Mouse (Mus musculus): Measurements from ENCODE around the gene Ppbp.

Ppbp gene

DNA sequence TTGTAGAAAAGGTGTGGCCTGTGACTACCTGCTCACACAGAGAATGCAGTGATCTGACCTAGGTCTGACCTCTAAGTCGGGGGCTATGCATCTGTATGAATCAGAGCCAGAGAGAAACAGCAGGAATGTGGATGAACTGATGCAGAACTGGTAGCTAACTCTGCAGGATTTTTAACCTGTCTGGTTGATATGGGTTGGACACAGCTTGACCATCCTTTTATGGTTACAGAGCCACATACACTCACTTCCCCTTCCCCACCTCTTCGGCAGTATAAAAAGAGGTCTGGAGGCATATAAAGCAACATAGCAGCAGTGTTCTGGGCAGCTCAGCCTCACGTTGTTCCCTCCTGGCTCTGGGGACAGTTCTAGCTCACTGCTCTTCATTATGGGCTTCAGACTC lies at the start of gene Ppbp:
Ppbp (plus strand) TSS at position 301 of the 400 bp plus-strand sequence.
- DNase-seq (ENCODE audit: low spot score in 2 of 2): no peak

DNA sequence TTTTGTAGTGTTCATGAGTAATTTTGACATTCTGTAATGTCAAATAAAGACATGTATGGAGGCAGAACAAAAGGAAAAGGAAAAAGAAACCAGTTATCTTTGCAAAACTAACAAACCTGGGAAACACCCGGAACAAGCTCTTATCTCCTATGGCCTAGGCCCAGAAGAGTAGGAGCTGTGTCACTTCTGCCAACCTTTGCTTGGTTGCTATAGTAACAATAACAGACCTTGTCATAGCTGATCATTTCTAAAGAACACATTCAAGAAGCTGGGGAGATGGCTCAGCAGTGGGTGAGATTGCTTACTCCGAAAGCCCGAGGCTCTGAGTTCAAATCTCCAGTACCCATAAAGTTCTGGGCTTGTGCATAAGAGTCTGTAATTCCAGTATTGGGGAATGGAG lies 45.7 kb upstream of the Ppbp start:
- no peak for DNase-seq (ENCODE audit: low spot score in 2 of 2)

DNA sequence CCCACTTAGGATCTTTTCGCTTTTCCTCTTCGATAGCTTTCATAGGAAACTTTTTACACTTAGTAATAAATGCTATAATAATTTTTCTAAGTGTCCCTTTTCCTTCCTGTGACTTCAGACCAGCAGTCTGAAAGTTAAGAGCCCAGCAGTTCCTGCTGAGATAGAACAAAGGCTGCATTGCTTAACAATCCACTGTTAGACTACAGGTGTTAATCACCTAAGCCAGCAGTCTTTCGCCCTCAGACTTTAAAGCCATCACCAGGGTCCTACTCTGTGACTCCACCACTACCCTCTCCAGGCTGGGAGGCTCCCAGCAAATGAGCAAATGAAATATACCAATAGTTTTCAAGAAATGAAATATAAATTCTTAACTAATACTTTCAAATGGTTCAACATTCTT lies 40.1 kb upstream of the Ppbp start:
- DNase-seq (ENCODE audit: low spot score in 2 of 2): no peak

DNA sequence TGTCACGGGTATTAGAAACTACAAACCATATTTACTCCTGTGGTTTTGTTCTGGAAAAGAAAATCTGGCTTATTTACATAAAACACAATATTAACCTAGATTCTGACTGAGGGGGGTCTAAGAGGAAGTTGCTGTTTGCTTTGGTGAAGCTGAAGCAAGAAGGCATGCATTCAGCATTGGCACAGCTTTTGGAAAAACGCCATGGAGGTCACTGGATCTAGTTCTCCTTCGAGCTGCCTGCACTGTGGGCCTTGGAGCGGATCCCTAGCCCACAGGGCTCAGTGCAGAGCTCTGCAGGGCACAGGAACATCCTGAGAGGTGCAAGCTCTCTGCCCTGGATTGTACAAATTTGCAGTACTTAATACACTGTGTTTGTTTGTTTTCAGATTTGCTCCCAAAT lies 36.8 kb upstream of the Ppbp start:
- DNase-seq (ENCODE audit: low spot score in 2 of 2): no peak

DNA sequence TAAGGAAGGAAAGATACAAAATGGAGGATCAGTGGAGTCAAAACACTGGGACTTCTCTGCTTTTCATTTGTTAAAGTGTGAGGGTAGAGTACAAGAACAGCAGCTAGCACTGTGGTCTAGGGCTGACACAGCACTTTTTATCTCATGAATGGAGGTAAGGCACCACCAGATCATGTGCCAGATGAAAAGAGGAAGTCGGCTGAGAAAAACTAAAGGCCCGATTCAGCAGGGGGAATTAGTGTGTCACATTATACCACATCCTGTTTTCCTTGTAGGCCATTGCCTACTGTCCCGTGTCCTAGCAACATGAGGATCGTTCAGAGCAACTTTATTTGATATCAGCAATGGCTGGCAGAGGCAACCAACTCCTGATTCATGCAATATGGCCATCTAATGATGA lies 26.3 kb upstream of the Ppbp start:
- DNase-seq (ENCODE audit: low spot score in 2 of 2): no peak

DNA sequence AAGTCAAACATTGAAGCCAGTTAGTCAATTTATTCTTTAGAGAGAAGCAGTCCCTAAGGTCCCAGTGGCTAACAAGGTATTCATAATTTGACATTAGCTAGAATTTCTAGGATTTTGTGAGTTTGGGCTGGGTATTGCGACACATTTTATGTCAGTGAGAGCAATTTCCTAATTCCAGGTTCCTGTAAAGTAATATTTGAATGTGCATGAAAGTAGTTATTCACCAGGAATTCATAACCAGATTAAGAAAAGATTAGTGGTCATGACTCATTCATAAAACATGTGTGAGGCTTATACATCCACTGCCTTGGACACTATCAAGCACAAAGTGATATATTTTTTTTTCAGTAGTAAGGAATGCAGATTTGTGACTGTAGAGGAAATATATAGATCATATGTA lies 14.4 kb upstream of the Ppbp start:
- no peak for DNase-seq (ENCODE audit: low spot score in 2 of 2)

DNA sequence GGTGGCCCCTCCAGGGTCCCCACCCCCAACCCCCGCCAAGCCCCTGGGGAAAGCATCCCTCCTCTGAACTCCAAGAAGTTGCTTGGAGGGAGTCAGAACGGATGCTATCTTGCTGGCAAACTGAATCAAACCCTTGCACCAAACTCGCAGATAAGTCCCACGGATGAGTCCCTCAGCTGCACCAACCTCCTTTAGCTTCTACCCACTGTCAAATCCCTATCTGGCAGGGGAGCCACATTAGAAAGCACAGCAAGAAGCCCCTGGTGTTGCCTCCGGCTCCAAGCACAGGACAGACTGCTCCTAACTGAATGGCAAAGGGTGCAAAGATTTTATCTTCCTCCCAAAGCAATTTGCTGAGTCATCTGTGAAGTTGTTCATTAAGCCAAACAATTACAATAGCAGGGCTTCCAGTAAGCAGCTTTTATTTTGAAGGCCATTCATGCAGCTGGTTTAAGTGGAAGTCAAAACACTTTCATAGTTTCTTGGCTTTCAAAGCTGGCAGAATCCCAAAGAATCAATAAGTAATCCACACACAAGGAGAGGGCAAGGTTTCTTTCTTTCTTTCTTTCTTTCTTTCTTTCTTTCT lies 10.2 kb upstream of the Ppbp start:
- DNase-seq (ENCODE audit: low spot score in 2 of 2): no peak

DNA sequence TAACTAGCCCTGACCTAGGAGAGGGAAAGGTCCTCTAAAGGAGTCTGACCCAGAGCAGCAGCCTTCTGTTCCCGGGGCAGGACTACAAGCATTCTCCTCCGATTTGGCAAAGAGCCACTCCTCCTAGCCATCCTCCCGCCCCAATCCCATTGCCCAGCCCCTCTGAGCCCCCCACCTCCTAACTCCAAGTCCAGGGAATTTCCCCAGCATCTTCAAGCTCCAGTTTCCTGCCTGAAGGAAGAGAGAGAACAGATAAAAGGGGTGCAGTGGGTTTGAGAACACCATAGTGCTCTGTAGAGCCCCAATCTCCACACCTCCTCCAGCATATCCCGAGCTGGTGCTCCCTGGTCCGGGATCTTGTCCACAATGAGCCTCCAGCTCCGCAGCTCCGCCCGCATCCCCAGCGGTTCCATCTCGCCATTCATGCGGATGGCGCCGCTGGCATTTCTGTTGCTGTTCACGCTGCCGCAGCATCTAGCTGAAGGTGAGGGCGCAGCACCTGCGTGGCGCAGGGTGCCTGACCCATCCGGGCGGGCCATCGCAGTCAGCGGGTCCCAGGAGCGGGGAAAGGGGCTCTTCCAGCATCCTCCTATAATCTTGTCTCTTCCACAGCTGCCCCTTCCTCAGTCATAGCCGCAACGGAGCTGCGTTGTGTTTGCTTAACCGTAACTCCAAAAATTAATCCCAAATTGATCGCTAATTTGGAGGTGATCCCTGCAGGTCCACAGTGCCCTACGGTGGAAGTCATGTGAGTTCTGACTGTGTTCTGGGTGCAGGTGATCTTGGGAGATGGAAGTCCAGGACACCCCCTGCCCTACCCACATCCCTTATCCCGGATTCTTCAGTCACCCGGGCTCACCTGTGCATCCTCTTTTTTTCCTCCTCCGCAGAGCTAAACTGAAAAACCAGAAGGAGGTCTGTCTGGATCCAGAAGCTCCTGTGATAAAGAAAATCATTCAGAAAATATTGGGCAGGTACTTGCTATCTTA lies 8.9 kb upstream of the Ppbp start, which contains the start of gene Cxcl5:
Cxcl5 (plus strand) TSS at position 284 of the 989 bp plus-strand sequence.
- peak in 1 of 2 experiments; percentile 11 for DNase-seq (ENCODE audit: low spot score in 2 of 2)

DNA sequence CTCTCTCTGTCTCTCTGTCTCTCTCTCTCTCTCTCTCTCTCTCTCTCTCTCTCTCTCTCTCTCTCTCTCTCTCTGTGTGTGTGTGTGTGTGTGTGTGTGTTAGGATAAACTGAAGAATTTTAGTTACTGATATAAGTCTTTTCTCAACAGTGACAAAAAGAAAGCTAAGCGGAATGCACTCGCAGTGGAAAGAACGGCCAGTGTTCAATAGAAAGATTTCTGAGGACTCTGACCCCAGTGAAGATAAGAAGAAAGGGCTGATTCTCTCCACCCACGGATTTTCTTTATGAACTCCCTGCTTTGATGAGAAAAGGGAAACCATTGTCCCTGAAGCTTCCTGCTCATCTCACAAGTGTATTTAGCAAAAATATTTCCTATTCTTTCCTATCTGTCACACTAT lies 8.0 kb upstream of the Ppbp start:
- no peak for DNase-seq (ENCODE audit: low spot score in 2 of 2)

DNA sequence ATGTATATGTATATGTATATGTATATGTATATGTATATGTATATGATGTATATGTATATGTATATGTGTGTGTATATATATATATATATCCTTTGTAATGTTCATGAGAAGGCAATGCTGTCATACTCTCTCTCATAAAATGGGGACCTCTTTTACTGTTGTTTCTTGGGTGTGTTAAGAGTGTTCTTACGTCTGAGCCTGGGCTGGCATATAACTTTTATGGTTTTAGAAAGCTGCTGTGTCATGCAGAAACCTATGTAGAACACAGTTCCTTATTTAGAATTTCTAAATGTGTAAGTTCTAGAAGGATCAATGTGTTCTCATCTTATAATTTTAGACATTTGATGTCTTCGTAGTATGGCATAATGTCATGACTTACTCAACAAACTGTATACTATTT lies 7.5 kb upstream of the Ppbp start:
- no peak for DNase-seq (ENCODE audit: low spot score in 2 of 2)

DNA sequence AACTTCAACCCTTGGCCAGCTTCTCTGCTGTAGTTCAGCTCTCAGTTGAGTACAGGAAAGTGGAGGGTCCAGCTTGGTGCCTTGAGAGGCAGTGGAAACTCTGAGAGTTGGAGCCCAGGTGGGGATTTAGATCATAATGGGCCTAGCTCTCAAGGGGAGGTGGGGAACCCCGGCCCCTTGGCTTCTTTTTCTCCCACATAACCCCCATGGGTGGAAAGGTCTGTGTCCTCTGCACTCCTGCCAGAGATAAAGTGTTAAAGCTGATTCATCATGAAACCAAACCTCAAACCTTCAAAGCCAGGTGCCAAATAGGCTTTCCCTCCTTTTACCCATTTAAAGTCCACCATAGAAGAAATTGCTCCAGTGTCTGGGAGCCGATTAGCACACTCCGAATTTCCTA lies 6.5 kb upstream of the Ppbp start:
- no peak for DNase-seq (ENCODE audit: low spot score in 2 of 2)

DNA sequence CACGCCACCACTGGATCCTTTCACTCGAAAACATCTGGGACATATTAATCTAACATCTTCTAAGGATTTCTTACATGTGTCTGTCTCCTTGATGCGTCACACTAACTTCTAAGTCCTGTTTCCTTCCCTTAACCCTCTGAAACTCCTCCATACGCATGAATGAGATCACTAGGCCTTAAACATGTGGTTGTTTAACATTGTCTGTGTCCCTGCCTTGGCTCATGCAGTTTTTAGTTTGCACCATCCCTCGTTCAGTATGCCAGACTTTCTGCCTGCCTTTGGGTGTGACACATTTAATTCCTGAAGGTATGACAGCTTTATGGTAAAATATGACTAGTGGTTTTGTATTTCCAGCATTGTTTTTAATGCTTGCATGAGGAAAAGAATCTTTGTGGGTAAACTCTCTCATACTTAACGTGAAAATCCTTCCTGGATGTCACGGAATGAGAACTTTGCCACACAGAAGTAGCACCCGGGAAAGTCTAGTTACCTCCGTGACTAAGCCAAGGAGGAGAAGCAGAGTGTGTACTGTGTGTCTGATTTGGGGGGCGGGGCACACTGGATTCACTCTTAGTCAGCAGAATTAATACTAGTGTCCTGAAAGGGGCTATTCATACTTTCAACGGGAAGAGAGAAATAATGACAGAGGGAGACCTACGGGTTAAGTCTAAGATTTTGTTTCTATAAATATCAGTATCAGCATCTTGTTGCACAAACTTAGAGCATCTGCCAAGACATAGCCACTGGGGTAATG lies 4.2 kb upstream of the Ppbp start:
- DNase-seq (ENCODE audit: low spot score in 2 of 2): no peak

DNA sequence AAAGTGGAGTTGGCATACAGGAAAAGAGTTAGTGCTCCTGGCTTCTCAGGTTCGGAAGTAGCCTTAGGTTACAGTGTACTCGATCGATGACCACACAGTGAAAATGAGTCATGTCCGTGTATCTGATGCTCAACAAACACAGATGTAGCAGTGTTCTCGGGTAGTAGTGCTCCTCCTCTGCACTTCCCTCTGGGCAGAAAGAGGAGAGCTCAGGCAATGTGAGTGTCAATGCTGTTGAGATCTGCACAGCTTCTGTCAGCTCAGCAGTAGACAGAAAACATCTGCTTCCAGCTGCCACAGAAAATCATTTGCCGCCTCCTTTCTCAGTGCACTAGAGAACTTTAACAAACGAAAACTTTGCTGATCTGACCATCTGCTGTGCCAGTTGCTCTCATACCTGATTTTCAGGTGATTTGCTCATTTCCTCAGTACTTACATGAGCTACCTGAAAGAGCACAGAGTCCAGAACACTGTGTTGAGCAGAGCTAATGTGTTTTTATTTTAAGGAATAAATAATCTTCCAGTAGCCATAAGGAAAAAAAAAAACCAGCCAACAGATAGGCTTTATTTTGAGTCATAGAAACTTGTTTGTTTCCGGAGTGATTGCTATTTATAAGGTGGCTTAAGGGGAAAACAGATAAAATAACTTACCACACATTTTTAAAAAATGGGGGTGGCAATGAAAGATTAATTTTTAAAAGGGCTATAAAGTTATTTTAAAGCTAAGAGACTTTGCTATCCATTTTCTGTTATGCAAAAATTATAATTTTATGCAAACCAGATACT lies 2.3 kb upstream of the Ppbp start:
- DNase-seq (ENCODE audit: low spot score in 2 of 2): no peak

DNA sequence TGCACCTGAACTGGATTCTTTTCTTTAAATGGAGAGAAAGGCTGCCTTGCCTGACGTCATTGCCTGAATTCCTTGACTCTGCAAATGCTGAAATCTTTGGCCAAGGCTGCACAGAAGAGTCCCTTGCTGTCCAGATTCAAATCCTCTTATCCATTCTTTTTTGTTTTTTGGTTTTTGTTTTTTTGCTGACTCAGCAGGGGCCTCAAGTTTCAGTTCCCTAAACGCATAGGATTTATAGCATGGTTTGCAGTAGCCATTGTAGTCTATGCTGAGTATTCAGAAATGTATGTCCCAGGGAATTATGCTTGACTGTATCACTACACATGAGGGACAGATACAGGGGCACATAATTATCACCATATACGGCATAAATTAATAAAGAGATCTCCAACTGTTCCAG lies 3.1 kb downstream of the Ppbp start:
- DNase-seq (ENCODE audit: low spot score in 2 of 2): no peak

DNA sequence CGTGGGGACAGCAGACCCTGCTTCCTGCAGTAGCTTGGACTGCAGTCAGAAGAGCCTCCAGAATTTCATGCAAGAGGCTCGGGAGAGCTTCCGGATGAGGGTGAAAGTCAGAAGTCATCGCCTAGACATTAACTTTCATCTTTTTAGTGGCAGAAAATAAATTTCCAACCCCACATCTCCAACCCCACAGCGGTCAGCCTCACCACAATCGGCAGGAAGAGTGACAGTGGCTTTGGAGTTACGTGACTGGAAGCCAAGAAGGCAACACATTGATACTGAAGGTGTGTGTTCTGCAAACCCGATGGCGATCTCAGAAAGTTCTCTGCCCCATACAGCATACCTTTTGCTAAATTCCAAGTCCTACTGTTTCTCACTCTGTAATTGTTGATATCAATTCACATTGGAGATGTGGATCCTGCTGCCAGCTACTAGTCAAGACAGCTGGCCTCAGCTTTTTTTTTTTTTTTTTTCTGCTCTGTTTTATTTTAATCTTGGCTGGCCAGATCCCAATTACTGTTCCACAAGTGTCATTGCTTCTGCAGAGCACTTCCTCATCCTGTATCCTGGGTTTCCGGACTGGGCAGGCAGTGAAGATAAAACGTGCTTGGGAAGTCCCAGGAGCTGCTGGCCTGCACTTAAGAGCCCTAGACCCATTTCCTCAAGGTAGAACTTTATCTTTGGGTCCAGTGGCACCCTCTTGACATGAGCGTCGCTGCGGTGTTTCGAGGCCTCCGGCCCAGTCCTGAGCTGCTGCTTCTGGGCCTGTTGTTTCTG lies 3.7 kb downstream of the Ppbp start, which contains the start of gene Pf4:
Pf4 (plus strand) TSS at position 556 of the 774 bp plus-strand sequence.
- DNase-seq (ENCODE audit: low spot score in 2 of 2): no peak

DNA sequence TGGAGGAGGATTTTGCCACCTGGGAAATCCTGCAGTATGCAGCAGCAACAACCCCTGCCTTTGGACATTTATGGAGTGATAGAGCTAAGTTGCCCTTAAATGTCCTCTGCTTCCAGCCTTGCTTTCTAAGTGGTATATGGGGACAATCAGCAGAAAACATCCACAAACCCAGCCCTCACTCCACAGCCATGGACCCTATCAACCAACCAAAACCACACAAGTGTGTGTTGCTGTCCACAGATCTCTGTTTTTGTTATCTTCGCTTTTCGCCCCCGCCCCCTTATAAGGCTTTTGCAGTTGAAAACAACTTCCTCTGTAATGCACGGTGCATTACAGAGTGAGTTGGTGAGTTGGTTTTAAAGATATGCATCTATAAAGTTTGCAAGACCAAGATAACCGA lies 7.2 kb downstream of the Ppbp start:
- DNase-seq (ENCODE audit: low spot score in 2 of 2): no peak

DNA sequence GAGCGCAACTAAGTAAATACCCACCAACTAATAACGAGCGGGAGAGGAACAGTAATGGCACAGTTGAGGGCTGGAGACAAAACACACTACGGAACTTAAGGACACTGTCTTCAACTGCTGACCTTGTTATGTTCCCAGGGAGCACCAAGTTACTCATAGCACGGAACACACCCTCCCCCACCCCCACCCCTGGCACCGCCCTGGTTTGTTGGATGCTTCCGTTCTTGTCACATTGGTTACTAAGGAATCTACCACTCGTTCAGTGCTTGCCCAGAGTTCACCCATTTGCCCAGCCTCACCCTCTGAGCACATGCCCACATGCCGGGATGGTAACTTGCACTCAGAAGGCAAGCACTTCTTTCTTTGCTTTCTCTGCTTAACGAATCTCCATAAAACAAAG lies 9.3 kb downstream of the Ppbp start:
- DNase-seq (ENCODE audit: low spot score in 2 of 2): no peak

DNA sequence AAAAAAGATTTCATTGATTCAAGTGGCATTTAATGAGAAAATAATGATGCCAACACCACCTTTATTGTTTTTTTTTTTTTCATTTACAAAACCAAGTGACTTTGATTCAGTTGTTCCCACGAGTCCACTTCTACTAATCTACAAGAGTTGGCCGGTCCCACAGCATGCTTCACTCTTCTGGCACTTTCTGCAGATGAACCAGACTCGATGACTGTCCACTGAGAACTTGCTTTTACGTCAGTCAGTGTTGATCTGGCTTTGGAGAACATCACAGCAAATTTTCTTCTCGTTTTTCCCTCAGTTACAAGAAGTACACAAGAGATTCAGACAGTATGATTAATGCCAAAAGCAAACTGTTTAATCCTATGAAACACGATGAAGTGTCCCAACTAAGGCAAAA lies 10.5 kb downstream of the Ppbp start:
- DNase-seq (ENCODE audit: low spot score in 2 of 2): no peak

DNA sequence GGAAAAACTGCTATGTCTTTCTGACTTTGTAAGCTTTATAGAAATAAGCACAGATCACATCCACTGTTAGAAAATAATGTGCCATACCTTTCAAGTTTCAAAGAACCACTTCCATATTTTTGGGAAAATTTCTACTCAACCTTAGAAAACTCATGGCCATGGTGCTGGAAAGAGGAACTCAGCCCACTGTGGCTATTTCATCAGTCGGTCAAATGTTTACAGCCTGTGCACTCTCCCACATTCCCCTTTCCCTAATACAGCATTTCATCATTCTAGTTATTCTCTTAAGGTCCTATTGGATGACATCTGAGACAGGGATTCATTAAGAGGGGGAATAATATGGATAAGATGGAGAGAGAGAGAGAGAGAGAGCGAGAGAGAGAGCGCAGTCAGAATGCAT lies 15.4 kb downstream of the Ppbp start:
- no peak for DNase-seq (ENCODE audit: low spot score in 2 of 2)

DNA sequence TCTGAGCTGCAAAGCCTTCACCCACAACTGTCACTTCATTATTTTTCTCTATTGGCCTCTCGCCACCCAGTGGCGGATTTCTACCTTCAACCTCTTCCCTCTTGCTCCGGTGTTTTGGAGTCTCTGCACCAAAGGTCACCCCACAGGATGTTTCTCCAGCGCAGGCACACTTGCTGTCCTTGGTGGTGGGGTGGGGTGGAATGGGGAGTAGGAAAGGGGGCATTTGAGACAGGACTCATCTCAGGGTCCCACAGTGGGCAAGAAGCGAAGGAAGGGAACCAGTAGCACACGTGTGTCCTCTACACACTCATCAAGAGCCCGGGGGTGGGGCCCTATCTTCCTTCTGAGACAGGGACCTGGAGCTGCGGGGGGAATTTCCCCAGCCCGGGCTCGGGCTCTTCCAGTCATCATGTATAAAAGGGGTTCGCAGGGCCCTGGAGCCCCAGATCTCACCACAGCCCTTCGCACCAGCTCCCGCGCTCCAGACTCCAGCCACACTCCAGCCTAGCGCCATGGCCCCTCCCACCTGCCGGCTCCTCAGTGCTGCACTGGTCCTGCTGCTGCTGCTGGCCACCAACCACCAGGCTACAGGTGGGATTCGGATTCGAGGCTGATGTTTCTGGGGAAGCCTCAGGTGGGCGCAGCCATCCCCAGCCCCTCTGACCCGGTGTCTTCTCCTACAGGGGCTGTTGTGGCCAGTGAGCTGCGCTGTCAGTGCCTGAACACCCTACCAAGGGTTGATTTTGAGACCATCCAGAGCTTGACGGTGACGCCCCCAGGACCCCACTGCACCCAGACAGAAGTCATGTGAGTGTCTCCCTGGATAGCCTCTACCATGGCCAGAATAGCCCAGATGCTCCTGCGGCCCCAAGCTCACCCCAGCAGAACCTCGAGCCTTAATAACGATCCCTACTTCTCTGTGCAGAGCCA lies 17.6 kb downstream of the Ppbp start, which contains the start of gene Cxcl3:
Cxcl3 (plus strand) TSS at position 445 of the 930 bp plus-strand sequence.
- no peak for DNase-seq (ENCODE audit: low spot score in 2 of 2)
